Mouse (Mus musculus) right cerebral cortex, postnatal 25 days (tissue): ENCODE data around the gene Clcnkb.
A peak's percentile ranks its signal among the peaks of the same experiment; 100 is the strongest.

Experiments used
- DNase-seq: peaks from one replicate; pipeline ENCODE4 v3.0.0; 2022

Clcnkb gene

GRCm38 (mm10) chr4:141415924-141416323, at the start of gene Clcnkb:
Clcnkb (minus strand) TSS chr4:141416014.
- DNase-seq: no peak

GRCm38 (mm10) chr4:141464722-141465121, 48.9 kb upstream of the Clcnkb start:
- no peak for DNase-seq

- DNase-seq: no peak
Measured at GRCm38 (mm10) chr4:141463472-141463871, 47.7 kb upstream of the Clcnkb start.

- DNase-seq: no peak
Measured at GRCm38 (mm10) chr4:141461576-141461975, 45.8 kb upstream of the Clcnkb start.

- DNase-seq: no peak
Measured at GRCm38 (mm10) chr4:141461088-141461487, 45.3 kb upstream of the Clcnkb start.

GRCm38 (mm10) chr4:141460481-141460880, 44.7 kb upstream of the Clcnkb start:
- DNase-seq: no peak

GRCm38 (mm10) chr4:141459766-141460165, 44.0 kb upstream of the Clcnkb start:
- no peak for DNase-seq

- DNase-seq: no peak
Measured at GRCm38 (mm10) chr4:141458888-141459287, 43.1 kb upstream of the Clcnkb start.

GRCm38 (mm10) chr4:141458236-141458635, 42.4 kb upstream of the Clcnkb start:
- DNase-seq: no peak

- DNase-seq: no peak
Measured at GRCm38 (mm10) chr4:141456193-141456938, 40.6 kb upstream of the Clcnkb start.

GRCm38 (mm10) chr4:141455526-141455925, 39.7 kb upstream of the Clcnkb start:
- no peak for DNase-seq

GRCm38 (mm10) chr4:141454581-141455350, 39.0 kb upstream of the Clcnkb start:
- no peak for DNase-seq

GRCm38 (mm10) chr4:141451916-141452450, 36.2 kb upstream of the Clcnkb start:
- DNase-seq: no peak

- no peak for DNase-seq
Measured at GRCm38 (mm10) chr4:141451251-141451650, 35.4 kb upstream of the Clcnkb start.

- no peak for DNase-seq
Measured at GRCm38 (mm10) chr4:141446211-141446610, 30.4 kb upstream of the Clcnkb start.

GRCm38 (mm10) chr4:141445328-141445720, 29.5 kb upstream of the Clcnkb start:
- DNase-seq: no peak

- DNase-seq: peak; percentile 91
Measured at GRCm38 (mm10) chr4:141444451-141445327, 28.9 kb upstream of the Clcnkb start, which contains the start of gene Zbtb17. Zbtb17 (plus strand) TSS chr4:141444654.

GRCm38 (mm10) chr4:141443641-141444429, 28.0 kb upstream of the Clcnkb start:
- DNase-seq: no peak

- no peak for DNase-seq
Measured at GRCm38 (mm10) chr4:141440877-141441276, 25.1 kb upstream of the Clcnkb start.

- DNase-seq: no peak
Measured at GRCm38 (mm10) chr4:141439083-141439803, 23.4 kb upstream of the Clcnkb start.

- no peak for DNase-seq
Measured at GRCm38 (mm10) chr4:141435974-141436373, 20.2 kb upstream of the Clcnkb start, which contains the start of gene Srarp. Srarp (minus strand) TSS chr4:141436105.
